Mouse (Mus musculus): ENCODE measurements around the gene Rtf1. TPM values are rescaled to one million over a fixed set of nuclear protein-coding genes. Genes with fewer than 3 reads are reported as not detected.
"Not testable (repeated sequence)": the region's sequence is repeated elsewhere in the genome, so short reads cannot be mapped to it uniquely, and the experiment has no call there.

Rtf1 gene
- polyA plus RNA-seq (2017; shearing (Covaris generic)): 10 to 100 TPM; 25.1 to 51.6 (median 44.1) TPM

GRCm38 (mm10) chr2:119674525-119675214, at the start of gene Rtf1:
TSS of gene Rtf1 (plus strand) at chr2:119675068.
- ATAC-seq: peak; percentile 88

DNA sequence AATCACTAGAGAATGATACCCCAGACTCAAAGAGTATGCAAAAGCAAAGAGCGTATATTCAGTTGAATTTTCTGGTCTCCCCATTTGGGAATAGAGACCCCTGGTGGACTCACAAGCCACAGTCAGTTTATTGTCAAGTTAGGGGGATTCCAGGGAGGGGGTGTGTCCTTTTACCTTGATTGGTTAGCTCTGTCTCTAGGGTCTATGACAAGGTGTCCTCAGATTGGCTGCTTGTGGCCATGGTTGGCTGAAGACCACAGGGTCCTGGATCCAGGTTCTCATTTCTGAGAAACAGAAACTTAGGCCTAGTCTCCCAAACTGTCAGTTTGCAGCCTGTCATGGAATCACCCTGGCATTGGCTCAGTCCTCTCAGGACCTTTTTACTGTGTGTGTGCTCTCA, 38.1 kb upstream of the Rtf1 start:
- ATAC-seq: no peak

DNA sequence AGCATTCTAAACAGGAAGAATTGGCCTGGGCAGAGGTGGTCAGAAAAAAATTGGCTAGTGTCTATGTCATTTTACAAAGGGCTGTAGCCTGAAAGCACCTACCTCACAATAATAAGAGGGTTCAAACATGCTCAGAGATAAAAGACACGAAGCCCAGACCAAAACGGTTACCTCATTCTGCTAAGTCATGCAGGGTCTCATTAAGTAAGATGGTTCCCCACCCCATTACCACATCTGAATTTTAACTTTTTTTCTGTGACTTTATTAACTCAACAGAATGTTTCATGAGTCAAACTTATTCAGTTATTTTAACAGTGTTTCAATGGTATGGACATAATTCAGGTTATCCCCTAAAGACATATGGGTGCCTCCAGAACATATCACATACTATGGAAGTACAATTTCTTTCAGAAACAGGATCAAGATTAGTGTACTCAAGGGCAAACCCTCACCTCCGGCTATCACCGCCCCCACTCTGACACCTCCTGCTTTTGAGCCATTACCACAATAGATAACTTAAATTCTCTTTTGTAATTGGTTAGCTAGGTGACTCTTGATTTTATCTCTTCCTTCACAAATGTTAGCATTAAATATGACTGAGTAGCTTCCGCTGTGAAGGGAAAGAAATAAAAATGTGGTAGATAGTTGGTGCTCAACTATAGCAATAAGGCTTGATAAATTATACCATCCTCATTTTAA, 33.5 kb upstream of the Rtf1 start:
- ATAC-seq: peak; percentile 77

DNA sequence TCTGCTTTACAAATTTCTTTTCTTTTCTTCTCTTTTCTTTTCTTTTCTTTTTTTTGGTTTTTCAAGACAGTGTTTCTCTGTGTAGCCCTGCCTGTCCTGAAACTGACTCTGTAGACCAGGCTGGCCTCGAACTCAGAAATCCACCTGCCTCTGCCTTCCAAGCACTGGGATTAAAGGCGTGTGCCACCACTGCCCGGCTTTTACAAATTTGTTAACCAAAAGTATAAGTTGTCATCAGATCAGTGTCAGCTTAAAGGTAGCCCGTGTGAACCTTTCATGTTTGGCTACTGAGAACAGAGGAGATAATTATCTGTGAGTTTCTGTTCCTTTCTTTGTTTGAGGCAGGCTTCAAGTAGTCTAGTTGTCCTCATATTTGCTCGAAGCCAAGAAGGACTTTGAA, 30.6 kb upstream of the Rtf1 start:
- ATAC-seq: no peak

DNA sequence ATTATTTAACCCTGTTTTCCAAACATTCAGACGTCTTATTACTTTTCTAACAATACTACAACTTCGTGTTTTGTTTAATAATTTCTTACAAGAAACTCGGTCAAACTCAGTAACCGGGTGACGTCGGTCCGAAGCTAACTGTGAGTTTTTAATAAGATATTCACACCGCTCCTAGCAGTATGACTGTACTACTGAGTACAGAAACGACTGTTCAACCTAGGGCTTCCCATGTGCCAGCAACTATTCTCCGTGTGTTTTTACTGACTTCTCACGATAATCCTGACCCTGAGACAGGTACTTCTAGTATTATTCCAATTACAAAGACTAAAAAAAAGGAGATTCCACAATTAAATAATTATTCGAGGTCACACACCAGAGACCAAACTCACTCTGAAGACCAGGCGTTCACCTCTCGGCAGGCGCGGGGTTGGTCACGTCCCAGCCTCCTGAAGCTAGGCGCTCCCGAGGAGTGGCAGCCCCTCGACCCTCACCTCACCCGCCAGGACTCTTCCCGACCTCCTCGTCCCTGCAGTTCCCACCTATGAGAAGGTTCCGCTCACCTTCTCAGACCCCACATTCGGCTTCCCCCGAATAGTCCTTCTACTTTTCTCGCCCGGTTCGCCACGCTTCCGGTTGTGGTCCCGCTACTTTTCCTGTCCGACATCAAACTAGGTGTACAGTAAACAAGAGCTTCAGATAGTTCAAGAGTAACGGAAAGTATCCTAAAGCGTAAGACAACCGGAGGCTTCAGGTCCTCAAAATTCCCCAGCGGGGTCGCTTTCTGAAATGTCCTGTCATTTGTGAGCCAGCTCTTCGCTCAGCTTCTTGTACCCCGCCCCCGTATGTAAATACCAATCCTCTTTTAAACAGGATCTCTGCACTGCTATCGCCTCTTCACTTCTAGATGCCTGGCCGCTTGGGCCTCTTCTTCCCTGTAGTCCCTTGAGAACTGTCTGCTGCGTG, 12.4 kb upstream of the Rtf1 start, which contains the start of gene Ndufaf1:
TSS of gene Ndufaf1 (minus strand) at position 608 of the 963 bp plus-strand sequence.
- ATAC-seq: peak; percentile 90

GRCm38 (mm10) chr2:119665744-119666143, 9.1 kb upstream of the Rtf1 start:
- not testable (repeated sequence) for ATAC-seq

DNA sequence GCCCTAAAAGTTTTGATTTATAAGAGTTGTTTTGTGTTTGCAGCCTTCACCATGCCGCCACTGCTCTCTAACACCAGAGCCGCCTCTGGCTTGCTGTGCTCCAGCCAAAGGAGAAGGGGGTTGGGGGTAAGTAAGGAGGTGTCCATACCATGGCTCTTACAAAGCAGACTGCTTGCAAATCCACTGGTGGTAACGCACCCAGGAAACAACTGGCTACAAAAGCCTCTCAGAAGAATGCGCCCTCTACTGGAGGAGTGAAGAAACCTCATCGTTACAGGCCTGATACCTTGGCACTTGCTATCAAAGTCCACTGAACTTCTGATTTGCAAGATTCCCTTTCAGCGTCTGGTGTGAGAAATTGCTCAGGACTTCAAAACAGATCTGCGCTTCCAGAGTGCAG, 5.9 kb upstream of the Rtf1 start:
- no peak for ATAC-seq

- peak; percentile 42 for ATAC-seq
Measured at GRCm38 (mm10) chr2:119675215-119675784, 432 bp downstream of the Rtf1 start.

GRCm38 (mm10) chr2:119675831-119676230, 963 bp downstream of the Rtf1 start:
- peak; percentile 30 for ATAC-seq

DNA sequence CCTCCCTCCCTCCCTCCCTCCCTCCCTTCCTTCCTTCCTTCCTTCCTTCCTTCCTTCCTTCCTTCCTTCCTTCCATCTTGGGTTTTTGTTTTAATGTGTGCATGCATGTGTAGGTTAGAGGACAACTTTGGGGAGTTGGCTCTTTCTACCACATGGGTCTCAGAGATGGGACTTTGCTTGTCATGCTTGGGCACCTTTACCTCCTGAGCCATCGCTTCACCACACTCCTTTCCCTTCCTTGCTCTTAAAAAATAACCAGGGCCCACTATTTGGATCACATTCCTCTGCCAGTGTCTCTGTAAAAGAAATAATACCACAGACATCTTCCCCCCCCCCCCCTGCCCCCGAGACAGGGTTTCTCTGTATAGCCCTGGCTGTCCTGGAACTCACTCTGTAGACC, 8.8 kb downstream of the Rtf1 start:
- ATAC-seq: no peak

- ATAC-seq: no peak
Measured at GRCm38 (mm10) chr2:119692003-119692701, 17.3 kb downstream of the Rtf1 start.

DNA sequence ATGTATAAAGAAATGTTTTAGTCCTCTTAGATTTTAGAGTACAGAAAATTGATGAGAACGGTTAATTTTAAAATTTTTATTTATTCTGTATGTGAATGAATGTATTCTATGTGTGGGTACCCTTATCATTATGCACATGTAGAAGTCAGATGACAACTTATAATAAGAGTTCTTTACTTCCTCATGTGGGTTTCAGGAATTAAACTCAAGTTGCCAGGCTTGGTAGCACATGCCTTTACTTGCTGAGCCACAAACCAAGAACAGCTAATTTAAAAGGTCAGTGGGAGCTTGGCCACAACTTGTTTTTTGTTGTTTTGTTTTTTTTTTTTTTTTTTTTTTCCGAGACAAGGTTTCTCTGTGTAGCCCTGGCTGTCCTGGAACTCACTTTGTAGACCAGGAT, 20.0 kb downstream of the Rtf1 start:
- ATAC-seq: no peak

DNA sequence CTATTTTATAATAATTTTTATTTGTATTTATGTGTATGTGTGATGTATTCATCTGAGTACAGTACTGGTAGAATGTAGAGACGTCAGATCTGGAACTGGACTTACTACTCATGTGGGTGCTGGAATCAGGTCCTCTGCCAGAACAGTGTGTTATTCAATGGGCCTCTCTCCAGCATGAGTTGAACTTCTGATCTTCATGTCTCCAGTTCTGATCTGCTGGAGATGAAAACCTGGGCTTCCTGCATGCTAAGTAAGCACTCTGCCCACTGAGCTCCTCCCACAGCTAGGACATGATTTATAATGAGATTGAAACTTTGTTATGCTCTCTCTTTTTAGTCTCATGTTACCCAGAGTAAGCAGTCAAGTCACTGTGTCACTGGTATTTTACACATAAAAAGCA, 21.2 kb downstream of the Rtf1 start:
- no peak for ATAC-seq

GRCm38 (mm10) chr2:119698472-119698871, 23.6 kb downstream of the Rtf1 start:
- ATAC-seq: no peak

DNA sequence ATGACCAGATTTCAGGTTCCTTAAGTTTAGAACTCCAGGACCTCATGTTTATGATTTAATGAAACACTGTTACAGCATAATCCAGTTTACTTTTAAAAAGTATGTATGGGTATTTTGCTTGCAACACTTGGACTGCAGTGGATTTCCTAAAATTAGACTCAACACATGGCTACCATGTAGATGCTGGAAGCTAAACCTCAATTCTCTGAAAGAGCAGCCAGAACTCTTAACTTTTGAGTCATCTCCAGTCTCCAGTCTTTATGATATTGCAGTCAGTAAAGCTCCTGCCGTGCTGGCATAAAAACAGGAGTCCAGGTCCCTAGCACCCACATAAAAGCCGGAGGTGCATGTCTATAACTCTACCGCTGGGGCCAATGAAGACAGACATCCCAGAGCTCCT, 25.1 kb downstream of the Rtf1 start:
- no peak for ATAC-seq

- ATAC-seq: no peak
Measured at GRCm38 (mm10) chr2:119703171-119703570, 28.3 kb downstream of the Rtf1 start.

GRCm38 (mm10) chr2:119707676-119708075, 32.8 kb downstream of the Rtf1 start:
- no peak for ATAC-seq

DNA sequence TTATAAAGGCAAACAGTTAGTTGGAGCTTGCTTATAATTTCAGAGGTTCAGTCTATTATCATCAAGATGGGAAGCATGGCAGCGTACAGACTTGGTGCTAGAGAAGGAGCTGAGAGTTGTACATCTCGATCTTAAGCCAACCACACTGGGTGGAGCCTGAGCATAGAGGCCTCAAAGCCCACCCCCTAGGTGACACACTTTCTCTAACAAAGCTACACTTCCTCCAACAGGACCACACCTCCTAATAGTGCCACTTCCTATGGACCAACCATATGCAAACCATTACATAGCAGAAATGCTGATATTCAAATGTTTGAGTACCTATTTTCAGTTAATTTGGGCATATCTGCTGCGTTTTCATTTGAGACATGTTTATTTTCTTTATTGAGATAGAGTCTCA, 35.1 kb downstream of the Rtf1 start:
- no peak for ATAC-seq

DNA sequence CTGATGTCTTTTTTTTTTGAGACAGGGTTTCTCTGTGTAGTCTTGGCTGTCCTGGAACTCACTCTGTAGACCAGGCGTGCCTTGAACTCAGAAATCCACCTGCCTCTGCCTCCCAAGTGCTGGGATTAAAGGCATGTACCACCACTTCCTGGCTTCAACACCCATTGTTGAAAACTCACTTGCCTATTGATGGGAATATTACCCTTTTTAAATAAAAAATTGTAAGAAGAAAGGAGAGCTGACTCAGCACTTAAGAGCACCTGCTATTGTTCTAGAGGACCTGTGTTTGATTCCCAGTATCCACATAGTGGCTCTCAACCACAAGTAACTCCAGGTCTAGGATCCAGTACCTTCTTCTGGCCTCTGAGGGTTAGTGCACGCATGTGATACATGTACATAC, 41.0 kb downstream of the Rtf1 start:
- not testable (repeated sequence) for ATAC-seq

DNA sequence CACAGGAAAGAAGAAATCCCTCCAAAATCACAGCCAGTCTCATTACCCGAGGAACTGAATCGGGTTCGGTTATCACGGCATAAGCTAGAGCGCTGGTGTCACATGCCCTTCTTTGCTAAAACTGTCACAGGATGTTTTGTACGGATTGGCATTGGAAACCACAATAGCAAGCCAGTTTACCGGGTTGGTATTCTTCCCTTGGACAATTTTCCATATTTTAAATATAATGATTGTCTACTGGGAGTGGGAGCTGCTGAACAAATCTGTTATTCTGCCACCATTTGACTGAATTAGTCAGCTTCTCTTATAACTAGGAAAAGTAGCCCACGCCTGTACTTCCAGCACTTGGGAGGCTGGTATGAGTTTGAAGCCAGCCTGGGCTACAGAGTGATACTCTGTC, 46.2 kb downstream of the Rtf1 start:
- ATAC-seq: no peak

GRCm38 (mm10) chr2:119727762-119728416, 53.0 kb downstream of the Rtf1 start:
- ATAC-seq: no peak

Measured in inflammation-experienced regulatory T-cells, adult 6 months (primary cell).